Mouse (Mus musculus) erythroblast, embryonic 14.5 days (primary cell): ENCODE measurements around the gene Ropn1.
"Not testable (repeated sequence)": the region's sequence is repeated elsewhere in the genome, so short reads cannot be mapped to it uniquely, and the experiment has no call there.

Experiments used
- GATA1 ChIP-seq: IDR thresholded peaks from 2 replicates; pipeline ENCODE4 v1.6.1; 2012; ENCODE audit warnings: low read length, inconsistent platforms, mixed read lengths
- TAL1 ChIP-seq: IDR thresholded peaks from 3 replicates; pipeline ENCODE4 v1.6.1; 2012; ENCODE audit warnings: low read length, inconsistent platforms, mixed read lengths

GRCm38 (mm10) chr16:34698721-34699120 lies 49.0 kb downstream of the Ropn1 start:
- TF ChIP-seq GATA1, TAL1: not testable (repeated sequence)
